23 mouse cellular contexts compared by ENCODE assay signal in the genomic region with DNA sequence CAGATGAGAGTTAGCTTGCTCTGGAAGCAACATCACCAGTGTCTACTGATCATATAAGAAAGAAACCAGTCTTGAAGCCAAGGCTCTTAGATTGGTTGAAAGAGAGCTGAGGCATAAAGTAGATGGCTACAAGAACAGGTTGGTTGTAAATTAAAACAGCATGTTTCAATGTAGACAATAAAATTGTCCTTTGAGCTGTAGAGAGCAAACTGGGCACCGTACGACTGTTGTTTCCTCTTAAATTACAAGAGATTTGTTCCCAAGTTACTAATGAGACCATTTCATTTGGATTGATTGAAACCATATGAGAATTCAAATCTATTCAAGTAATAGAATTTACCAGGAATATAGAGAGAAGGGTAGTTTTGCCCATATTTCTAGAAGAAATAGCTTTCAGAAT.
DNase-seq lines count a peak whose midpoint lies in the region; ATAC-seq and TF ChIP-seq lines count a peak whose summit lies in the region.
"Had no signal": no experiment of that assay in that cellular context is flagged by ENCODE, and none has a peak within 500 bp of the region (broad histone marks: within the 10 kb centered on the region; RNA-seq: fewer than 3 reads in every experiment).

No protein-coding gene starts in this region.

- 0 out of 2 replicates have a peak, but pooled peaks have one; percentile 47 for ATAC-seq in limb, embryonic 12.5 days (ENCODE audit: insufficient number of reproducible peaks, insufficient read depth, low FRiP score, low TSS enrichment, low read depth)
- peak; percentile 9; the same call in 1 of the 2 replicates for ATAC-seq in limb, embryonic 14.5 days (ENCODE audit: low FRiP score, low read depth)
- ATAC-seq: forebrain, embryonic 14.5 days; forebrain, embryonic 16.5 days had no signal

- H3K4me1 ChIP-seq in limb, embryonic 12.5 days (replicated peaks): peaks cover 14% of the 10 kb centered on the region; the same call in 1 of the 2 replicates
- H3K4me1 ChIP-seq in limb, embryonic 10.5 days: peaks cover 23% of the 10 kb centered on the region
- 0 out of 2 replicates have a peak, but pooled peaks cover 9% of the 10 kb centered on the region for H3K4me1 ChIP-seq in limb, embryonic 14.5 days (ENCODE audit: control insufficient read depth, insufficient read depth, low read length)
- H3K4me1 ChIP-seq: embryonic facial prominence, embryonic 13.5 days; embryonic facial prominence, embryonic 15.5 days; forebrain, embryonic 10.5 days; forebrain, embryonic 12.5 days had no signal

- DNase-seq in limb, embryonic 10.5 days (ENCODE audit: low spot score): no peak
- DNase-seq in hindlimb bud, embryonic 11.5 days (ENCODE audit: extremely low spot score, low read depth, low spot score): peak; percentile 60
- DNase-seq in limb, embryonic 14.5 days (ENCODE audit: low spot score): peak; percentile 49
- DNase-seq in left cerebral cortex, adult 18-20 months (ENCODE audit: low spot score in 2 of 2): no peak
- DNase-seq in right cerebral cortex, postnatal 10 days (ENCODE audit: low spot score in 2 of 2): no peak
- DNase-seq: adrenal gland, adult 2 months; adrenal gland, postnatal 10 days; adrenal gland, postnatal 25 days; cerebellum, adult 11 months; cerebellum, adult 18-20 months; cerebellum, adult 8-10 months; cerebellum, adult 9-11 months; cerebellum, postnatal 14 days; cerebellum, postnatal 36 days; embryo, embryonic 11 days had no signal

- no peaks in the 10 kb centered on the region for H3K36me3 ChIP-seq in limb, embryonic 12.5 days
- no peaks in the 10 kb centered on the region for H3K36me3 ChIP-seq in limb, embryonic 10.5 days
- H3K36me3 ChIP-seq in limb, embryonic 14.5 days (ENCODE audit: control insufficient read depth, insufficient read depth, low read length): no peaks in the 10 kb centered on the region
- H3K36me3 ChIP-seq: embryonic facial prominence, embryonic 13.5 days; embryonic facial prominence, embryonic 15.5 days; forebrain, embryonic 10.5 days; forebrain, embryonic 12.5 days had no signal

- no peak overlapping the region for H3K4me2 ChIP-seq in limb, embryonic 12.5 days
- H3K4me2 ChIP-seq in limb, embryonic 14.5 days (replicated peaks; ENCODE audit: low read depth, low read length, severe bottlenecking): no peak overlapping the region
- H3K4me2 ChIP-seq: embryonic facial prominence, embryonic 13.5 days; embryonic facial prominence, embryonic 15.5 days; forebrain, embryonic 12.5 days had no signal

- no peaks in the 10 kb centered on the region for H3K9me3 ChIP-seq in limb, embryonic 12.5 days
- no peaks in the 10 kb centered on the region for H3K9me3 ChIP-seq in limb, embryonic 10.5 days (replicated peaks)
- no peaks in the 10 kb centered on the region for H3K9me3 ChIP-seq in limb, embryonic 14.5 days (ENCODE audit: control insufficient read depth, low read length)
- H3K9me3 ChIP-seq: embryonic facial prominence, embryonic 13.5 days; embryonic facial prominence, embryonic 15.5 days; forebrain, embryonic 10.5 days; forebrain, embryonic 12.5 days had no signal

- WGBS in limb, embryonic 12.5 days: 28% methylated on average over 2 of the region's 2 CpGs
- WGBS in limb, embryonic 10.5 days: 41% methylated on average over 2 of the region's 2 CpGs
- 41% methylated on average over 2 of the region's 2 CpGs for WGBS in limb, embryonic 14.5 days

- H3K9ac ChIP-seq in limb, embryonic 12.5 days (replicated peaks): no peak overlapping the region
- no peak overlapping the region for H3K9ac ChIP-seq in limb, embryonic 14.5 days (ENCODE audit: low read depth, low read length, severe bottlenecking)
- H3K9ac ChIP-seq: embryonic facial prominence, embryonic 13.5 days; embryonic facial prominence, embryonic 15.5 days; forebrain, embryonic 12.5 days had no signal

- no peak overlapping the region for H3K4me3 ChIP-seq in limb, embryonic 12.5 days (replicated peaks)
- H3K4me3 ChIP-seq in limb, embryonic 10.5 days: no peak overlapping the region
- no peak overlapping the region for H3K4me3 ChIP-seq in limb, embryonic 14.5 days (replicated peaks; ENCODE audit: low read length)
- H3K4me3 ChIP-seq: embryonic facial prominence, embryonic 13.5 days; embryonic facial prominence, embryonic 15.5 days; erythroblast, embryonic 14.5 days; forebrain, embryonic 10.5 days; forebrain, embryonic 12.5 days had no signal

- TF ChIP-seq POLR2A in limb, embryonic 14.5 days (IDR thresholded peaks at IDR 0.05; ENCODE audit: borderline replicate concordance, extremely low read depth, insufficient read depth, insufficient read length): no peak

- no peaks in the 10 kb centered on the region for H3K27me3 ChIP-seq in limb, embryonic 12.5 days
- no peaks in the 10 kb centered on the region for H3K27me3 ChIP-seq in limb, embryonic 10.5 days (ENCODE audit: low read depth, poor library complexity, severe bottlenecking)
- H3K27me3 ChIP-seq in limb, embryonic 14.5 days (ENCODE audit: control insufficient read depth, insufficient read depth, low read length): no peaks in the 10 kb centered on the region
- H3K27me3 ChIP-seq: embryonic facial prominence, embryonic 13.5 days; embryonic facial prominence, embryonic 15.5 days; forebrain, embryonic 12.5 days had no signal

- H3K27ac ChIP-seq in limb, embryonic 12.5 days: no peak overlapping the region
- no peak overlapping the region for H3K27ac ChIP-seq in limb, embryonic 10.5 days
- H3K27ac ChIP-seq in limb, embryonic 14.5 days (replicated peaks; ENCODE audit: low read depth, low read length): no peak overlapping the region
- H3K27ac ChIP-seq: embryonic facial prominence, embryonic 13.5 days; embryonic facial prominence, embryonic 15.5 days; forebrain, embryonic 10.5 days; forebrain, embryonic 12.5 days had no signal

Comparison
In these comparisons a context has a peak if more than half of its experiments do, and no peak if none do; other contexts are left out.
1. DNase-seq: peak in hindlimb bud, embryonic 11.5 days (single experiment) and limb, embryonic 14.5 days (single experiment); none in limb, embryonic 10.5 days (single experiment), left cerebral cortex, adult 18-20 months (0 of 2) and right cerebral cortex, postnatal 10 days (0 of 2).